Mouse (Mus musculus) G1E (cell line): ENCODE measurements around the gene Ap2a2. TPM values are rescaled to one million over a fixed set of nuclear protein-coding genes. Genes with fewer than 3 reads are reported as not detected.

Source experiments
- ATAC-seq: 2 replicates; pipeline ENCODE4 v1.8.0; 2016; ENCODE audit warnings: mild to moderate bottlenecking; ENCODE audit not compliant: insufficient number of reproducible peaks, poor library complexity, low FRiP score, severe bottlenecking; ENCODE audit errors: extremely low read depth
- DNase-seq: peaks from one replicate; pipeline ENCODE4 v3.0.0; 2012; ENCODE audit warnings: low spot score
- H3K27me3 ChIP-seq: 2 replicates; pipeline ENCODE4 v1.6.1; 2012; ENCODE audit warnings: mild to moderate bottlenecking, low read length, inconsistent platforms; ENCODE audit not compliant: insufficient read depth
- H3K36me3 ChIP-seq: replicated peaks from 2 replicates; pipeline ENCODE3; 2012; ENCODE audit warnings: mild to moderate bottlenecking, inconsistent platforms
- H3K4me1 ChIP-seq: 2 replicates; pipeline ENCODE4 v1.6.1; 2012; ENCODE audit warnings: low read depth, low read length, inconsistent platforms, mixed read lengths; ENCODE audit not compliant: insufficient read depth
- H3K4me3 ChIP-seq: 2 replicates; pipeline ENCODE4 v1.5.1; 2012; ENCODE audit warnings: low read depth, mild to moderate bottlenecking, inconsistent platforms, low read length, moderate library complexity, mixed read lengths
- H3K9me3 ChIP-seq: replicated peaks from 2 replicates; pipeline ENCODE4 v1.6.1; 2012; ENCODE audit warnings: inconsistent platforms
- CTCF ChIP-seq: IDR thresholded peaks from 2 replicates; pipeline ENCODE4 v1.5.1; 2012; ENCODE audit warnings: low read depth, low read length, inconsistent platforms, mixed read lengths
- GATA1 ChIP-seq: IDR thresholded peaks from 2 replicates; pipeline ENCODE4 v1.6.1; 2012; ENCODE audit warnings: borderline replicate concordance, low read length, inconsistent platforms, mixed read lengths
- GATA2 ChIP-seq: IDR thresholded peaks from 2 replicates; pipeline ENCODE4 v1.6.1; 2012; ENCODE audit warnings: low read depth, low read length, inconsistent platforms, borderline replicate concordance
- POLR2AphosphoS5 ChIP-seq: IDR thresholded peaks from 2 replicates; pipeline ENCODE4 v1.6.1; 2012; ENCODE audit warnings: low read depth, low read length, inconsistent platforms; ENCODE audit not compliant: insufficient replicate concordance
- TAL1 ChIP-seq: conservative IDR thresholded peaks from 2 replicates; pipeline ENCODE4 v1.6.1; 2012; ENCODE audit warnings: low read depth, low read length, inconsistent platforms, mixed read lengths
- polyA plus RNA-seq: library from polyadenylated mRNA; stranded (reverse); fragments of >175 nt; gene quantifications from 2 replicates; pipeline ENCODE4 v1.2.3, GENCODE M21; 2012
- total RNA-seq, 2 experiments: library from RNA; stranded (forward) in 1 of 2; stranded (reverse) in 1 of 2; fragments of 200-1000 nt in 1 of 2; fragments of >200 nt in 1 of 2; fragmentation: Nextera tagmentation in 1 of 2; gene quantifications; 2 replicates each; pipeline ENCODE4 v1.2.3; 2014 to 2017

Gene Ap2a2
- total and polyA plus RNA-seq, 3 experiments, result 2.8 to 4.5 (median 3.2) TPM

- ATAC-seq, result no peak
- H3K9me3 ChIP-seq, result no peaks in the 10 kb centered on the region
- H3K36me3 ChIP-seq, result no peaks in the 10 kb centered on the region
- H3K4me1 ChIP-seq, result peaks cover 5% of the 10 kb centered on the region; the same call in 1 of the 2 replicates
- TF ChIP-seq CTCF, result no peak
- no peak for TF ChIP-seq GATA2
- TF ChIP-seq GATA1, result no peak
- TF ChIP-seq TAL1, result no peak
- TF ChIP-seq POLR2AphosphoS5, result no peak
- H3K4me3 ChIP-seq, result no peak overlapping the region
- no peak for DNase-seq
- H3K27me3 ChIP-seq, result peaks cover 24% of the 10 kb centered on the region
Measured at GRCm38 (mm10) chr7:141558329-141558776, 3.6 kb upstream of the Ap2a2 start.

- no peaks in the 10 kb centered on the region for H3K36me3 ChIP-seq
- H3K9me3 ChIP-seq, result no peaks in the 10 kb centered on the region
- H3K4me1 ChIP-seq, result peaks cover 5% of the 10 kb centered on the region; the same call in 1 of the 2 replicates
- no peak for TF ChIP-seq POLR2AphosphoS5
- TF ChIP-seq TAL1, result no peak
- no peak for TF ChIP-seq GATA1
- no peak for TF ChIP-seq CTCF
- no peak for TF ChIP-seq GATA2
- H3K27me3 ChIP-seq, result peaks cover 24% of the 10 kb centered on the region
- DNase-seq (no peak), ATAC-seq (no peak)
- no peak overlapping the region for H3K4me3 ChIP-seq
Measured at GRCm38 (mm10) chr7:141558946-141559345, 3.0 kb upstream of the Ap2a2 start.

- no peak overlapping the region for H3K4me3 ChIP-seq
- peaks cover 24% of the 10 kb centered on the region for H3K27me3 ChIP-seq
- ATAC-seq (no peak), DNase-seq (no peak)
- no peaks in the 10 kb centered on the region for H3K36me3 ChIP-seq
- H3K4me1 ChIP-seq, result peaks cover 5% of the 10 kb centered on the region; the same call in 1 of the 2 replicates
- no peak for TF ChIP-seq TAL1
- no peak for TF ChIP-seq CTCF
- no peak for TF ChIP-seq GATA1
- TF ChIP-seq GATA2, result no peak
- no peak for TF ChIP-seq POLR2AphosphoS5
- H3K9me3 ChIP-seq, result no peaks in the 10 kb centered on the region
Measured at GRCm38 (mm10) chr7:141559726-141560325, 2.1 kb upstream of the Ap2a2 start.

DNA sequence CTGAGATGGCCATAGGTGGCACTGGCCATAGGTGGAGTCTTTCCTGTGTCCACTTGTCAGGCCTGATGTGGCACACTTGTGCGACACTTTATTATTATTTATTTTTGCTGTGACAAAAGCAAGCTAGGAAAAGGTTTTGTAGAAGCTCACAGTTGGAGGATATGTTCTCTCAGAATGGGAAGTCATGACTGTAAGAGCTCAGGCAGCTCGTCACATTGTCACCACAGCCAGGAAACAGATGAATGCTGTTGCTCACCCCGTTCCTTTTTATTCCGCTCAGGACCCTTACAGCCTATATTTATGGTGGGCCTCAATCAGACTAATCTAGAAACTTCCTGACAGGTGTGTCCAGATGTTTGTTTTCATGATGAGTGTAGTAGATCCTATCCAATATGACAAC, 1.5 kb upstream of the Ap2a2 start:
- Histone ChIP-seq H3K4me3 (no peak overlapping the region), H3K36me3 (no peaks in the 10 kb centered on the region), H3K27me3 (peaks cover 24% of the 10 kb centered on the region), H3K4me1 (peaks cover 5% of the 10 kb centered on the region; the same call in 1 of the 2 replicates), H3K9me3 (no peaks in the 10 kb centered on the region)
- DNase-seq (no peak), ATAC-seq (no peak)
- no peak for TF ChIP-seq CTCF
- no peak for TF ChIP-seq GATA1
- no peak for TF ChIP-seq TAL1
- TF ChIP-seq POLR2AphosphoS5, result no peak
- no peak for TF ChIP-seq GATA2

- no peak for ATAC-seq
- H3K36me3 ChIP-seq, result no peaks in the 10 kb centered on the region
- no peaks in the 10 kb centered on the region for H3K9me3 ChIP-seq
- peaks cover 24% of the 10 kb centered on the region for H3K27me3 ChIP-seq
- no peak for DNase-seq
- H3K4me1 ChIP-seq, result peaks cover 5% of the 10 kb centered on the region; the same call in 1 of the 2 replicates
- no peak for TF ChIP-seq POLR2AphosphoS5
- TF ChIP-seq CTCF, result no peak
- TF ChIP-seq GATA2, result no peak
- H3K4me3 ChIP-seq, result peak overlapping the region; percentile 23
Measured at GRCm38 (mm10) chr7:141562421-141562851, 463 bp downstream of the Ap2a2 start.

- peaks cover 5% of the 10 kb centered on the region; the same call in 1 of the 2 replicates for H3K4me1 ChIP-seq
- no peaks in the 10 kb centered on the region for H3K36me3 ChIP-seq
- TF ChIP-seq GATA1 (no peak), GATA2 (no peak), TAL1 (no peak), CTCF (no peak), POLR2AphosphoS5 (no peak)
- H3K4me3 ChIP-seq, result no peak overlapping the region
- H3K9me3 ChIP-seq, result no peaks in the 10 kb centered on the region
- DNase-seq (no peak), ATAC-seq (no peak)
- peaks cover 24% of the 10 kb centered on the region for H3K27me3 ChIP-seq
Measured at GRCm38 (mm10) chr7:141562852-141563427, 967 bp downstream of the Ap2a2 start.
